Mouse (Mus musculus) adrenal gland, adult 10 weeks (tissue): ENCODE results near the gene Tesc. TPM values are rescaled to one million over a fixed set of nuclear protein-coding genes. Genes with fewer than 3 reads are reported as not detected.

Experiments used
- polyA plus RNA-seq: library from polyadenylated mRNA; stranded (reverse); fragments of 350-450 nt; fragmentation: Illumina TruSeq; extraction: RNeasy Lipid Tissue Mini Kit (QIAGEN cat#74804); gene quantifications from one replicate; pipeline ENCODE4 v1.2.3, GENCODE M21; 2014; ENCODE audit warnings: low read depth, low replicate concordance

Tesc gene
- polyA plus RNA-seq, result 13.2 TPM

DNA sequence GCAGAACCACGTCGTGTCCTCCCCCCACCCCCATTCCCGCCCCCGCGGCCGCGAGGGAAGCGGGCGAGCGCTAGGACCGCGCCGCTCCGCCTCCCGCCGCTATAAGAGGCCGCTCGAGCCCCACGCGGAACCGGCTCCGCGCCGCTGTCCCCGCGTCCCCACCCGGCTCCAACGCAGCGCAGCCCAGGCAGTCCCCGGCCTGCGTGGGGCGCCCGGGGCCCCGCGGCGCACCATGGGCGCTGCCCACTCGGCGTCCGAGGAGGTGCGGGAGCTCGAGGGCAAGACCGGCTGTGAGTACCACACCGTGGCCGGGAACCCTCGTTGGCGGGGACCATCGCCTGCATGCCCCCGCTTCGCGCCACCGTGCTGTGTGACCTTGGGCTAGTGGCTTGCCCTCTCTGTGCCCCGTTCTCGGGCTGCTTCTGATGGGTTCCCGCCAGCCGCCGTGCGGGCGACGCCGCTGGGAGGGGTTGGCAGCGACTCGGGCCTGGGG is at the start of gene Tesc:
Gene Tesc, plus strand, starts transcription at position 46 of the 493 bp plus-strand sequence.

Other genes with a start within 250 kb of the Tesc start
- 0.29 TPM for gene Nos1, start 246.7 kb upstream of the Tesc start, polyA plus RNA-seq
- 28.7 TPM for gene Fbxo21, start 51.0 kb upstream of the Tesc start, polyA plus RNA-seq
- 1.9 TPM for gene Fbxw8, start 127.7 kb downstream of the Tesc start, polyA plus RNA-seq
- not detected for gene Hrk, start 136.9 kb downstream of the Tesc start, polyA plus RNA-seq
- gene Rnft2, start 217.4 kb downstream of the Tesc start, polyA plus RNA-seq, result 0.52 TPM
- gene 2410131K14Rik, start 217.5 kb downstream of the Tesc start, polyA plus RNA-seq, result 4.3 TPM